Mouse (Mus musculus) liver, embryonic 13.5 days (tissue): ENCODE measurements around the gene Arhgap17. TPM values are rescaled to one million over a fixed set of nuclear protein-coding genes. Genes with fewer than 3 reads are reported as not detected.

Source experiments
- ATAC-seq: fragments of 200-750 bp; cut with Nextera tagmentation; 2 replicates; pipeline ENCODE4 v1.8.0; 2017; ENCODE audit warnings: low read depth, mild to moderate bottlenecking, moderate number of reproducible peaks, moderate library complexity
- DNase-seq: peaks from one replicate; pipeline ENCODE4 v3.0.0; 2022
- H3K27ac ChIP-seq: fragments of 300-500 bp; sonication (generic); 2 replicates; pipeline ENCODE4 v1.5.1; 2015; ENCODE audit warnings: moderate library complexity, mild to moderate bottlenecking, inconsistent platforms
- H3K27me3 ChIP-seq: fragments of 300-500 bp; sonication (generic); 2 replicates; pipeline ENCODE4 v1.6.1; 2015; ENCODE audit warnings: mild to moderate bottlenecking, inconsistent platforms
- H3K36me3 ChIP-seq: fragments of 300-500 bp; sonication (generic); 2 replicates; pipeline ENCODE4 v1.6.1; 2015; ENCODE audit warnings: mild to moderate bottlenecking, inconsistent platforms
- H3K4me1 ChIP-seq: fragments of 300-500 bp; sonication (generic); replicated peaks from 2 replicates; pipeline ENCODE4 v1.6.1; 2015; ENCODE audit warnings: inconsistent platforms
- H3K4me2 ChIP-seq: fragments of 300-500 bp; sonication (generic); 2 replicates; pipeline ENCODE4 v1.6.1; 2015; ENCODE audit warnings: inconsistent platforms, mild to moderate bottlenecking, moderate library complexity
- H3K4me3 ChIP-seq: fragments of 300-500 bp; sonication (generic); replicated peaks from 2 replicates; pipeline ENCODE4 v1.5.1; 2015; ENCODE audit warnings: mild to moderate bottlenecking, inconsistent platforms
- H3K9ac ChIP-seq: fragments of 300-500 bp; sonication (generic); 2 replicates; pipeline ENCODE4 v1.6.1; 2015; ENCODE audit warnings: mild to moderate bottlenecking, inconsistent platforms
- H3K9me3 ChIP-seq: fragments of 300-500 bp; sonication (generic); replicated peaks from 2 replicates; pipeline ENCODE4 v1.6.1; 2016; ENCODE audit warnings: inconsistent platforms
- WGBS: fragments of 180-500 bp; shearing (Covaris S2); methylation state at CpG from one replicate; pipeline ENCODE4 v1.1.7; 2015; ENCODE audit not compliant: insufficient replicate concordance; 5-methylcytosine and 5-hydroxymethylcytosine counted together
- polyA plus RNA-seq: library from polyadenylated mRNA; unstranded; fragments of >200 nt; fragmentation: Nextera tagmentation; extraction: Ambion mirVana; gene quantifications from 2 replicates; pipeline ENCODE4 v1.2.1, GENCODE M21; 2015

The Arhgap17 gene
- polyA plus RNA-seq, 1 experiment from 2014 or later: 8.5 TPM

GRCm38 (mm10) chr7:123307236-123307635 lies 62.5 kb downstream of the Arhgap17 start:
- H3K9me3 ChIP-seq: no peaks in the 10 kb centered on the region
- H3K36me3 ChIP-seq: peaks cover 77% of the 10 kb centered on the region
- no peaks in the 10 kb centered on the region for H3K4me1 ChIP-seq
- H3K9ac ChIP-seq: no peak overlapping the region
- 91% methylated on average over 8 of the region's 8 CpGs for WGBS
- DNase-seq (no peak), ATAC-seq (no peak)
- no peak overlapping the region for H3K4me2 ChIP-seq
- H3K27me3 ChIP-seq: no peaks in the 10 kb centered on the region
- H3K27ac ChIP-seq: no peak overlapping the region
- H3K4me3 ChIP-seq: no peak overlapping the region

- Histone ChIP-seq H3K9ac (no peak overlapping the region), H3K27ac (no peak overlapping the region), H3K9me3 (no peaks in the 10 kb centered on the region), H3K36me3 (peaks cover 65% of the 10 kb centered on the region), H3K27me3 (no peaks in the 10 kb centered on the region), H3K4me2 (no peak overlapping the region), H3K4me1 (no peaks in the 10 kb centered on the region), H3K4me3 (no peak overlapping the region)
- ATAC-seq (no peak), DNase-seq (no peak)
- WGBS: 76% methylated on average over 2 of the region's 2 CpGs
These were observed 64.3 kb downstream of the Arhgap17 start for GRCm38 (mm10) chr7:123305397-123305796.

GRCm38 (mm10) chr7:123300258-123300657 lies 69.5 kb downstream of the Arhgap17 start:
- H3K4me2 ChIP-seq: no peak overlapping the region
- no peak overlapping the region for H3K4me3 ChIP-seq
- 57% methylated on average over 3 of the region's 3 CpGs for WGBS
- H3K9me3 ChIP-seq: no peaks in the 10 kb centered on the region
- no peak for DNase-seq
- no peak overlapping the region for H3K9ac ChIP-seq
- no peaks in the 10 kb centered on the region for H3K27me3 ChIP-seq
- peaks cover 77% of the 10 kb centered on the region for H3K36me3 ChIP-seq
- no peaks in the 10 kb centered on the region for H3K4me1 ChIP-seq
- ATAC-seq: no peak
- H3K27ac ChIP-seq: no peak overlapping the region

GRCm38 (mm10) chr7:123298225-123298624 lies 71.5 kb downstream of the Arhgap17 start:
- Histone ChIP-seq H3K4me1 (no peaks in the 10 kb centered on the region), H3K4me2 (no peak overlapping the region), H3K9me3 (no peaks in the 10 kb centered on the region), H3K9ac (no peak overlapping the region), H3K27me3 (no peaks in the 10 kb centered on the region), H3K4me3 (no peak overlapping the region), H3K36me3 (peaks cover 80% of the 10 kb centered on the region), H3K27ac (no peak overlapping the region)
- no peak for DNase-seq
- ATAC-seq: no peak
- WGBS: 77% methylated on average over 3 of the region's 3 CpGs

- no peak overlapping the region for H3K9ac ChIP-seq
- no peaks in the 10 kb centered on the region for H3K9me3 ChIP-seq
- ATAC-seq (no peak), DNase-seq (no peak)
- no peak overlapping the region for H3K4me3 ChIP-seq
- WGBS: 83% methylated on average over 6 of the region's 6 CpGs
- no peaks in the 10 kb centered on the region for H3K4me1 ChIP-seq
- H3K27ac ChIP-seq: no peak overlapping the region
- H3K4me2 ChIP-seq: no peak overlapping the region
- peaks cover 92% of the 10 kb centered on the region for H3K36me3 ChIP-seq
- H3K27me3 ChIP-seq: no peaks in the 10 kb centered on the region
These were observed 73.6 kb downstream of the Arhgap17 start for GRCm38 (mm10) chr7:123296097-123296496.

- Histone ChIP-seq H3K9ac (no peak overlapping the region), H3K27ac (no peak overlapping the region), H3K4me1 (no peaks in the 10 kb centered on the region), H3K9me3 (no peaks in the 10 kb centered on the region), H3K27me3 (no peaks in the 10 kb centered on the region), H3K4me3 (no peak overlapping the region), H3K36me3 (peaks cover 96% of the 10 kb centered on the region), H3K4me2 (no peak overlapping the region)
- ATAC-seq (no peak), DNase-seq (no peak)
- 88% methylated on average over 7 of the region's 7 CpGs for WGBS
These were observed 74.3 kb downstream of the Arhgap17 start for GRCm38 (mm10) chr7:123295423-123295822.

- Histone ChIP-seq H3K4me3 (no peak overlapping the region), H3K4me2 (no peak overlapping the region), H3K27me3 (no peaks in the 10 kb centered on the region), H3K36me3 (peaks cover 96% of the 10 kb centered on the region), H3K9me3 (no peaks in the 10 kb centered on the region), H3K9ac (no peak overlapping the region), H3K27ac (no peak overlapping the region), H3K4me1 (no peaks in the 10 kb centered on the region)
- DNase-seq (no peak), ATAC-seq (no peak)
- 87% methylated on average over 7 of the region's 7 CpGs for WGBS
These were observed 75.8 kb downstream of the Arhgap17 start for GRCm38 (mm10) chr7:123293898-123294297.

GRCm38 (mm10) chr7:123291942-123292341 lies 77.8 kb downstream of the Arhgap17 start:
- WGBS: 85% methylated on average over 8 of the region's 8 CpGs
- H3K36me3 ChIP-seq: peaks cover 91% of the 10 kb centered on the region
- no peak for ATAC-seq

GRCm38 (mm10) chr7:123289176-123289575 lies 80.5 kb downstream of the Arhgap17 start:
- H3K36me3 ChIP-seq: peaks cover 83% of the 10 kb centered on the region
- WGBS: 83% methylated on average over 4 of the region's 4 CpGs
- no peak overlapping the region for H3K27ac ChIP-seq

More at GRCm38 (mm10) chr7:123291942-123292341, 77.8 kb downstream of the Arhgap17 start:
- H3K4me3 ChIP-seq: no peak overlapping the region
- no peaks in the 10 kb centered on the region for H3K27me3 ChIP-seq
- H3K4me1 ChIP-seq: no peaks in the 10 kb centered on the region
- H3K27ac ChIP-seq: no peak overlapping the region
- no peak overlapping the region for H3K9ac ChIP-seq
- no peak for DNase-seq
- no peak overlapping the region for H3K4me2 ChIP-seq
- no peaks in the 10 kb centered on the region for H3K9me3 ChIP-seq

GRCm38 (mm10) chr7:123287903-123288302 lies 81.8 kb downstream of the Arhgap17 start:
- Histone ChIP-seq H3K27me3 (no peaks in the 10 kb centered on the region), H3K9me3 (no peaks in the 10 kb centered on the region), H3K9ac (no peak overlapping the region), H3K36me3 (peaks cover 78% of the 10 kb centered on the region), H3K4me1 (no peaks in the 10 kb centered on the region), H3K4me2 (no peak overlapping the region), H3K27ac (no peak overlapping the region), H3K4me3 (no peak overlapping the region)
- WGBS: 73% methylated on average over 3 of the region's 3 CpGs
- ATAC-seq (no peak), DNase-seq (no peak)

More at GRCm38 (mm10) chr7:123289176-123289575, 80.5 kb downstream of the Arhgap17 start:
- H3K9me3 ChIP-seq: no peaks in the 10 kb centered on the region
- H3K9ac ChIP-seq: no peak overlapping the region
- ATAC-seq (no peak), DNase-seq (no peak)
- no peaks in the 10 kb centered on the region for H3K4me1 ChIP-seq
- no peaks in the 10 kb centered on the region for H3K27me3 ChIP-seq
- H3K4me2 ChIP-seq: no peak overlapping the region
- H3K4me3 ChIP-seq: no peak overlapping the region

- DNase-seq (no peak), ATAC-seq (no peak)
- H3K36me3 ChIP-seq: peaks cover 70% of the 10 kb centered on the region
- no peaks in the 10 kb centered on the region for H3K4me1 ChIP-seq
- no peak overlapping the region for H3K4me3 ChIP-seq
- 89% methylated on average over 5 of the region's 5 CpGs for WGBS
- no peak overlapping the region for H3K9ac ChIP-seq
- no peak overlapping the region for H3K27ac ChIP-seq
- no peak overlapping the region for H3K4me2 ChIP-seq
- no peaks in the 10 kb centered on the region for H3K9me3 ChIP-seq
- no peaks in the 10 kb centered on the region for H3K27me3 ChIP-seq
These were observed 83.8 kb downstream of the Arhgap17 start for GRCm38 (mm10) chr7:123285896-123286295.

- Histone ChIP-seq H3K27ac (no peak overlapping the region), H3K27me3 (no peaks in the 10 kb centered on the region), H3K4me2 (no peak overlapping the region), H3K36me3 (peaks cover 69% of the 10 kb centered on the region), H3K9me3 (no peaks in the 10 kb centered on the region), H3K4me3 (no peak overlapping the region), H3K9ac (no peak overlapping the region), H3K4me1 (no peaks in the 10 kb centered on the region)
- DNase-seq (no peak), ATAC-seq (no peak)
- 81% methylated on average over 4 of the region's 4 CpGs for WGBS
These were observed 85.9 kb downstream of the Arhgap17 start for GRCm38 (mm10) chr7:123283826-123284225.
